Mouse (Mus musculus) CH12.LX (cell line): ENCODE results near the gene Pnpla2.

Source experiments
- CTCF ChIP-seq, 2 experiments: IDR thresholded peaks in 1 of 2; conservative IDR thresholded peaks in 1 of 2; 2 replicates each; pipeline ENCODE4 v1.5.1; 2011 to 2012; ENCODE audit warnings: low read depth in 2 of 2, low read length in 2 of 2, improper control_type of control experiment in 1 of 2, inconsistent platforms in 1 of 2, mild to moderate bottlenecking in 1 of 2, moderate library complexity in 1 of 2
- E2F4 ChIP-seq: IDR thresholded peaks from 2 replicates; pipeline ENCODE4 v1.6.1; 2011; ENCODE audit warnings: low read depth, low read length, improper control_type of control experiment; ENCODE audit not compliant: insufficient replicate concordance
- EP300 ChIP-seq: IDR thresholded peaks from 2 replicates; pipeline ENCODE4 v1.6.1; 2011; ENCODE audit warnings: low read length, improper control_type of control experiment
- ETS1 ChIP-seq: conservative IDR thresholded peaks from 2 replicates; pipeline ENCODE4 v1.6.1; 2012; ENCODE audit warnings: low read depth, mild to moderate bottlenecking, inconsistent platforms, low read length, improper control_type of control experiment, moderate library complexity
- HCFC1 ChIP-seq: IDR thresholded peaks from 2 replicates; pipeline ENCODE4 v1.6.1; 2012; ENCODE audit warnings: low read depth, mild to moderate bottlenecking, inconsistent platforms, low read length, improper control_type of control experiment
- MYC ChIP-seq: IDR thresholded peaks from 2 replicates; pipeline ENCODE4 v1.6.1; 2011; ENCODE audit warnings: low read depth, mild to moderate bottlenecking, improper control_type of control experiment, low read length
- NRF1 ChIP-seq: IDR thresholded peaks from 2 replicates; pipeline ENCODE4 v1.6.1; 2014; ENCODE audit warnings: low read depth, mild to moderate bottlenecking, inconsistent platforms, low read length, improper control_type of control experiment, moderate library complexity
- PAX5 ChIP-seq: IDR thresholded peaks from 2 replicates; pipeline ENCODE4 v1.6.1; 2012; ENCODE audit warnings: low read length, inconsistent platforms, mixed read lengths
- POLR2A ChIP-seq: IDR thresholded peaks from 2 replicates; pipeline ENCODE4 v1.6.1; 2011; ENCODE audit warnings: low read depth, mild to moderate bottlenecking, improper control_type of control experiment, low read length
- POLR2AphosphoS2 ChIP-seq: IDR thresholded peaks from 2 replicates; pipeline ENCODE4 v1.6.1; 2011; ENCODE audit warnings: low read depth, low read length, improper control_type of control experiment
- RAD21 ChIP-seq: IDR thresholded peaks from 2 replicates; pipeline ENCODE4 v1.6.1; 2011; ENCODE audit warnings: low read depth, mild to moderate bottlenecking, low read length, improper control_type of control experiment, moderate library complexity
- TBP ChIP-seq: conservative IDR thresholded peaks from 2 replicates; pipeline ENCODE4 v1.6.1; 2011; ENCODE audit warnings: low read depth, low read length, improper control_type of control experiment
- USF1 ChIP-seq: IDR thresholded peaks from 2 replicates; pipeline ENCODE4 v1.6.1; 2014; ENCODE audit warnings: low read depth, mild to moderate bottlenecking, inconsistent platforms, low read length, improper control_type of control experiment
- ZC3H11A ChIP-seq: IDR thresholded peaks from 2 replicates; pipeline ENCODE4 v1.6.1; 2012; ENCODE audit warnings: low read depth, mild to moderate bottlenecking, inconsistent platforms, low read length, improper control_type of control experiment

DNA sequence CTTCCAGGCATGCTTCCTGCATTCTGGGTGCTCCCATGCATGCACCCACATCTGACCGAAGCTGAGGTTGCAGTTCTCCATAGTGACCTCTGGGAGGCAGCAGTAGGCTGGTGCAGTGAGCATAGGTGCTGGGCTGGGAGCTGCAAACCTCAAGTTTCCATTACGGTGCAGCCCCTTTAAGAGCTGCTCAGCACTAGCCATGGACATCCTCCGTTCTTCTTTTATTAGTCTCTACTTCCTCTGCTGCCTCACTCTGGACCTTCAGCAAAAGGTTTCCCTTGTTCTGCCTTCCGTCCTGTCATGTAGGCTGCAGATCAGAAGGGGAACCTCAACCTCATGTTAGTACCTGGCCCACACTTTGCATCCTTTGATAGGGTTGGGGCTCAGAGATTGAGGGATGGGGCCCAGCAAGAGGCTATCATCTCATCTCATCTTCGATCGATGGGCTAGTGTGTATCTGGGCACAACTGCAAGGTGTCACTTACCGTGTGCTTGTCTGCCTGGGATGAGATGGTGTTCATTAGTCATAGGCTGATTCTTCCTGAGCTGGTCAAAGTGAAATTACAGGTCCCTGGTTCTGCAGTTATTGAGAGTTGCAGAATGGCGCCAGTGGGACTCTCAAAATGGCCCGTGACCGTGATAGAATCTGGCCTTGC is 26.0 kb downstream of the Pnpla2 start:
- TF ChIP-seq CTCF (conservative IDR thresholded peaks at IDR 0.05 in 1 of 2, IDR thresholded peaks at IDR 0.05 in 1 of 2; ENCODE audit: low read depth in 2 of 2, low read length in 2 of 2): peak; percentile 95
- TF ChIP-seq TBP: no peak
- TF ChIP-seq EP300: peak; percentile 74
- peak; percentile 41; the same call in 1 of the 2 replicates for TF ChIP-seq ETS1
- peak; percentile 45; the same call in 1 of the 2 replicates for TF ChIP-seq ZC3H11A
- peak; percentile 40; the same call in 1 of the 2 replicates for TF ChIP-seq NRF1
- no peak for TF ChIP-seq USF1
- no peak for TF ChIP-seq POLR2AphosphoS2
- no peak for TF ChIP-seq PAX5
- no peak for TF ChIP-seq POLR2A
- TF ChIP-seq MYC: peak; percentile 70; the same call in 1 of the 2 replicates
- peak; percentile 56 for TF ChIP-seq HCFC1
- TF ChIP-seq E2F4: no peak
- peak; percentile 94 for TF ChIP-seq RAD21
